Mouse (Mus musculus) gastrocnemius, adult 18-20 months (tissue): ENCODE results near the gene Adck1. TPM values are rescaled to one million over a fixed set of nuclear protein-coding genes. Genes with fewer than 3 reads are reported as not detected.

ENCODE experiments used
- DNase-seq: peaks from one replicate; pipeline ENCODE4 v3.0.0; 2021; ENCODE audit warnings: low spot score
- total RNA-seq, 2 experiments: library from RNA; stranded (reverse); gene quantifications; 2 replicates each; pipeline ENCODE4 v1.2.3; 2021

The Adck1 gene
- total RNA-seq, 2 experiments from 2014 or later = 14.7 to 16.1 TPM

DNA sequence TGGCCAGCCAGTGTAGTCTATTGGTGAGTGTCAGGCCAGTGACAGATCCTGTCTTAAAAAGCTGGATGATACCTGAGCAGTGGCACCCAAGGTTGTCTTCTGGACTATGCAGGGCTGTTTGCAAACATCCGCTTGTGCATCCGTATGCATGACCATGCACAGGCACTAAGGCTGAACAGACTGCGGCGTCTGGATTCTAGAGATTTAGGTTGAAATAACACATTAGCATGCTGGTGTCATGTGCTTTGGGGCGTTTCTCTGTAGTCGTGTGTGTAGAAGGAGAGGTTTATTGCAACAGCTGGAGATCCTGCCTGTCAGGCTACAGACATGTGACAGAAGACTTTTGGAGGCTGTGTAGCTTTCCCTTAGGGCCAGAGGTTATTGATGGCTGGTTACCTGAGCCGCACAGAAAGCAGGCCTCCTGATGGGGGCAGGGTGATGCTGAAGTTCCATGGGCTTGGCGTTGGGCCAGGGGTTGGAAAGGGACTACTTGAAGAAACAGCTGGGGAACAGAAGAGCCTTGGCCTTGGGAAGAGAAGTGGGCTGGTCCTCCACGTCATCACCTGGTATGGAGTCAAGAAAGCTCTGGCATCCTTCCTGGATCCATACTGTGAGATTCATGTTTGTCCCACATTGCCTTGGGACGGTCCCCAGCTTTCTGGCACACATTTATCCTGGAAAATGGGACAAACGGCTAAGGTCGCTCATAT lies 59.7 kb downstream of the Adck1 start:
- DNase-seq = no peak

- no peak for DNase-seq
Measured at GRCm38 (mm10) chr12:88426926-88427325, 66.6 kb downstream of the Adck1 start.

- DNase-seq = no peak
Measured at GRCm38 (mm10) chr12:88428735-88429134, 68.4 kb downstream of the Adck1 start.

- DNase-seq = no peak
Measured at GRCm38 (mm10) chr12:88432277-88432676, 71.9 kb downstream of the Adck1 start.

DNA sequence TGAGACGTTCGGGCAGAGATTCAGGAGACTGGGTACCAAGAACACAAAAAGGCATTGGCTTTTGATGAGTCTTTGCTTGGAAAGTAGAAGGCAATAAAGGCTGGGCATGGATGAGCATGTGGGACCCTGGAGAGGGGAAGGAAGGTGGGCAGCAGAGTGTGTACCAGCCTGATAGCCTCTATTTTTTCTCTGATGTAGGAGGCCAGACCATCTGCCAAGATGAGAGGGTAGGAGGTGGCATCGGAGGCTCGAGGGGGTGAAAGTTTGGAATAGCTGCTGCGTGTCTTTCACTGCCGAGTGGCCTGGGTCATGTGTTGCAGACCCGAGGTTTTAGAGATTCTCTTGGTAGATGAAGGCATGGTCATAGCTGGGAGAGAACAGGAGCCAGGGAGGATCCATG lies 72.8 kb downstream of the Adck1 start:
- DNase-seq = no peak

DNA sequence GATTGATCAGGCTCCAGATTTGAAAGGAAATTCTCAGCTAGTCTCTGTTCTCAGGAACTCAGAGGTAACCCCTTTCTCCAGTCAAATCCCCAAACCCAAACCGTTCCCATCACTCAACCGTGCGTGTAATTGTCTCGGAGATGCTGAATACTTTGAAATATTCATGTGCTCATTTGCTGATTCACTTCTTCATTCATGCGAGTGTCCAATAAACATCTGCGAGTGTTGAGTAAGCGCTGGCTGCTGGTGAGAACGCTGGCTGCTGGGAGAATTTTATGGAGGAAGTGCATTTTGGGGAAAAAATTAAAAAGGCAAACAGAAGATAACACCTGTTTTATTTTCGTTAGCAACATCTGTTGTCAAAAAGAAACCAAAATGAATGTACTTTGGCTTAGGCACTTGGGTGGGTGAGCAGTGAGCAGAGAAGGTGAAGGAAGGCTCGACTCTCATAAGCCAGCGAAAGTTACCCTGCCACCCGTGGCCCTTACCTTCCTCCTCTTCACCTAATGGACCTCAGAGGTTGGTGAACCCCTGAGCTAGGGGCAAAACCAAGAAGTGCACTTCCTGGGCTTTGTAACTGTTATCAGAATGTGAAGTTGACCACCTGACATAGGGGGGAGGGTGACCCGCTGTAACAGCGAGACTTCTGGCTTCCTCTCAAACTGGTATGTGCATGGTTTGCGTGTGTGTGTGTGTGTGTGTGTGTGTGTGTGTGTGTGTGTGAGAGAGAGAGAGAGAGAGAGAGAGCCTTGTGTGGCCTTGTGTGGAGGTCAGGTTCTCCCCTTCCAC lies 76.8 kb downstream of the Adck1 start:
- DNase-seq = no peak

DNA sequence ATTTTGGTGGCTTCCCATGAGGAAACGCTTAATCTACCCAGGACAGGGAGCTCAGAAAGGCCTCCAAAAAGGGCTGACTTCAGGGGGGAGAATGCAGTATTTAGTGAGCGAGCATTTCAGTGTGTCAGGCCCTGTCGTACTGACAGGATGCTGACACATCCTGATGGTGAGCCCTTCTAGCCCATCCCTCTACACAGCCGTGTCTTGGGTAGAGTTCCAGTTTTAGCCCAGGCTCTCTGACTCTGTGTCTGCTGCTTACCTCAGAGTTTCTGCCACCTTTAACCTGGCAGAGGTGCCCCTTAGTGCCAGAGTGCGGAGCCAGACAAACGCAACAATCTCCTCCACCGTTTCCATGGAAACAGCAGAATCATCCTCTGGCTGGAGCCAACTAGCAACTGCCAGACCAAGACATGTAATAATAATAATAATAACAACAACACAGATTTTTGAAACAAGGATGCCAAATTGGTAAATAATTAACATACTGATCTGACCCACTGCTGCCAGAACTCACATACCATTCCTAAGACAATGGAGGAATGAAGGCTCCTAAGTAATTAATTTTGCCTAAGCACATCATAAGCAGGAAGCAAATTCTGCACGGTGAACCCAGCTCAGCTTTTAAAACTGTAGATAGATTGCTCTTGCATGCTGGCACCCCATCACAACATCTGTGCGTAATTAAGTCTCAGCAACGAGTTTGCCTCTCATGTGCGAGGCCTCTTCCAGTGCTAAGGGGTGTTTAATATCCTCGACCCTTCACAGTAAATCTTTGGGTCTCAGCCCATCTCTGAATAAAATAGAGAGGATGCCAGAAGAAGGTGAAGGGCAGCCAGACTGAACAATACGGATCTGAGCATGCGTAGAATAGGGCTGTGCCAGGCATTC lies 81.8 kb downstream of the Adck1 start:
- DNase-seq = no peak

GRCm38 (mm10) chr12:88444040-88444439 lies 83.7 kb downstream of the Adck1 start:
- DNase-seq = no peak

DNA sequence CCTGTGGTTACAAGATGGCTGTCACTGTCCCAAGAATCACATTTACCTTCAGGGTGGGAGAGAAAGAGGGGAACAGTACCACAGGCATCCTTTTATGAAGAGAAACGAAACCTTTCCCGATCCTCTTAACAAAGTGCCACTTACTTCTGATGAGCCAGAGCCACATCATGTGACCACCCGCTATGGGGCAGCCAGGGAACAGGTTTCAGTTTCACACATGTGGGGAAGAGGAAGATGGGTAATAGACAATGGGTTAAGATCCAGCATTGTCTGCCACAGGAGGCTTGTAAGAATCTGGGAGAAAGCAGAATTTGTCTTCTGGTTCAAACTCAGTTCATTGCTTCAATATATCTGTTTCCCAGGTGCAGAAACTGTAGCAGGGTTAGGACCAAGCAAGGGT lies 85.1 kb downstream of the Adck1 start:
- DNase-seq = no peak

DNA sequence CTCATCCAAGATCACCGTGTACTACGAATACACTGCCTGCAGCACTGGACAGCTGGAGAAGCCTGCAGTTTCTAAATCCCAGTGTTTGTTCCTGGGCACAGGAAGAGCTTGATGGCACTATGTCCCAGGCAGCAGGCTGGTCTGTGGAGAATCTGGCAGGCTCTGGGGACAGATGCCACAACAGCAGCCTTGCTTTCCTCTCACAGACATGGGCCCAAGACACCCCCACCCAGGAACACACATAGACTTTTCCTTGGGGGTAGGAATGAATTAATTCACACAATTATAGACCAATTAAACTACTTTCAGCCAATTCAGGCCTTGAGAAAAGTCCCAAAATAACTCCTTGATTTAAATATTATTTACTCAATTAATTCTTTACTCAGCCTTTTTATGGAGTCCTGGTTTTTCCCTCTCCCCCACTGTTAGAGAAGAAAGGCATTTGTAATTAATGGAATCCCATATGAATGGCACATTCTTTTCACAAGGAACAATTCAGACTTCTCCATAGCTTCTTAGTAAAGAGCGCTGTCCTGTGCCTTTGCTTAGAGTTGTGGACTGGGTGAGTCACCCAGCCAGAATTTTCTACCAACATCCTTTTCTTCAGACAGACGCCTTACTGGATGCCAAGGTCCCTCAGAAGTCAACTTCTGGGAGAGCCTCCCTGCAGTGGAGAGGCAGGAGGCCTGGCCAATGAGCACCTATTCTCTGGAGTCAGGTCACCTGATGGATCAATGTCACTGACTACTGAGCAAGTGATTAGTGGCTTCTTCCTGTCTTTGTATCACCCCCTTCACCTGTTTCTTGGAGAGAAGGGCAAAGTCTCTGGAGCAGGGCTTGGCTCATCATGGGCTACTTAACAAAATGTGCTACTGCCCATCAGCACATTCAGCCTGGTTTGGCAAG lies 90.6 kb downstream of the Adck1 start:
- DNase-seq = no peak

- no peak for DNase-seq
Measured at GRCm38 (mm10) chr12:88454701-88455410, 94.5 kb downstream of the Adck1 start.

DNA sequence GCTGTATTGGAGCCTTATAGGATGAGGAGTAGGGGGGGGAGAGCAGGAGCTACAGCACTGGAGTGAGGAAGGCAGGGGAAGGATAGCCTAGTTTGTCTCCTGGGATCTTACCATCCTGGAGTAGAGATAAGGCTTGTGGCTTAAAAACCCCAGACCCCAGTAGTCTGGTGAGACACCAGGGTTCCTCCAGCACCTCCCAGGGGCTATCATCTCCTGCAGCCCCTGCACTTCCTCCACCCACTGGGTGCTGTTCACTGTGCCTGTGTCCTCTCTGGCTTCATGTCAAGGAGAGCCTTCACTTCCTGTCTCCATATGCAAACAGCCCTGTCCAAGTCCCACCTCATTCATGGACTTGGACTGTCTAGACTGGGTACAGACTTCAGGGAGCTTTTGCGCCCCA lies 96.7 kb downstream of the Adck1 start:
- no peak for DNase-seq

DNA sequence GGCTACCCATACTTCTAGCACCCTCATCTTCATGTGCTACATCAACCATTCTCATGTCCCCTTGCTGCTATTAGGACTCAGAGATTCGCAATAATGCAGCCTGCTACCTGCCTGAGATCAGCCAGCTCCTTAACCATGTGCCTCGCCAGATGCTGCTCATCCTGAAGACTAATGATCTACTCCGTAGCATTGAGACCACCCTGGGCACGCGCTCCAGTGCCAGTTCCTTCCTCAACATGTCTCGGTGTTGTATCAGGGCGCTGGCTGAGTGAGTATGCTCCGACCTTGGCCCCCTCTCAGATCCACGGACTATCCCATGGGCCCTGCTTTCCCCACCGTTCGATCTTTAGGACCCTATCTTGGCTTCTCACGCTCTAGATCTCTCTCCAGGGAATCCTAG lies 98.6 kb downstream of the Adck1 start:
- no peak for DNase-seq

DNA sequence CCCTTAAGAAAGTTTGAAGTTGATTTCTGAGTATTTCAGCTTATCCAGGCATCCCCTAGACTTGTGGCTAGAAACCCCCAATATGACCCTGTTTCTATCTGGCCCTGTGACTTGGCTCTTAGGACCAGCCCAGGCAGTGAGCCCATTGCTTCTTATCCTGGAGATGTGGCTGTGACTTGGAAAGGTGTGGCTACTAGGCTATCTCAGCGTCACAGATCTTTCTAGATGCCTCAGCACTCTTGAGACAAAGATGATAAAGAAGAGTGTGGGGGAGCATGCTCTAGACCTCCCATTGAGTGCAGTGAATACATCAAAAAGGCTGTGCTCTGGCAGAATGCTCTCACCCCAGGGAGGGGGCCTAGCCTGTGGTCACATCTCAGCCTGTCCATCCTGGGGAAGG lies 99.1 kb downstream of the Adck1 start:
- DNase-seq = no peak

- no peak for DNase-seq
Measured at GRCm38 (mm10) chr12:88461026-88461425, 100.7 kb downstream of the Adck1 start.

GRCm38 (mm10) chr12:88463588-88464290 lies 103.4 kb downstream of the Adck1 start:
- no peak for DNase-seq

GRCm38 (mm10) chr12:88466801-88467200 lies 106.4 kb downstream of the Adck1 start:
- DNase-seq = no peak

GRCm38 (mm10) chr12:88467257-88467656 lies 106.9 kb downstream of the Adck1 start:
- no peak for DNase-seq

DNA sequence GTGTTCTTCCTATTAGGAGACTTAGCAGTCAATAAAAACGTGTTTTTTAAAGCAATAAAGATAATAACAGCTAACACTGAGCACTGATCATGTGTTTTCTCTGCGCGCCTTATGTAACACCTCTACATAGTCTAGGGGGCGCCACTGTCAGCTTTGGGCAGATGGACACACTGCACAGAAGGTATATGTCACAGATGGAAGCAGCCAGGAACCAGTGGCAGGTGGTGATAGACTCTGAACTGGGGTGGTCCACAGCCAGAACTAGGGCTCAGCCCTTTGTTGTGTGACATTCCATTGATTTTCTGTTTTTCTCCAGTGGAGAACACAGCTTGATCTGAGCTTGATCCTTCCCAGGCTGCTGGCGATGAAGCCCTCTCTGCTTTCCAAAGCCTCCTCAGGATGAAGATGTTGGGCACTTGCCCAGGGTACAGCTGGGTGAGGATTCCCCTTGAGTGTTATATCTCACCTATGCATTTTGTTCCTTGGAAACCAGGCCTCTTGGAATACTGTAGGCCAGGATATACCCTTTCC lies 107.6 kb downstream of the Adck1 start:
- no peak for DNase-seq
